Comparison of ENCODE assay signal across 10 mouse cellular contexts in the genomic region with DNA sequence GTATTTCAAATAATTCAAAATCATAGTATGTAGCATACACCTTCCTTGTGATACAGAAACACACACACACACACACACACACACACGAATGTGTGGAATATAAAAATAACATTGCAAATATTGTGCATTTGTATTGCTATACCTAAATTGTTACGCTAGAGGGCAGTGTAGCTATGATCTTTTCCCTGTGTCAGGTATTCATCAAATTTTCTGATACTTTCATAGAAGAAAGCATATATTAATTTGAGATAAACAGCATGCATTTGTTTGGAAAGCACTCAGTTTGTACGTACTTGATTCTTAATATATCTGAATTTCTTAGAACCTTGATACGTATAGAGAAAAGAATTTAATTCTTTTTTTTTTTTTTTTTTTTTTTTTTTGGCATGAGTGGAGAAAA.
DNase-seq lines count a peak whose midpoint lies in the region; ATAC-seq and TF ChIP-seq lines count a peak whose summit lies in the region.
"Had no signal": no experiment of that assay in that cellular context is flagged by ENCODE, and none has a peak within 500 bp of the region (broad histone marks: within the 10 kb centered on the region; RNA-seq: fewer than 3 reads in every experiment).

No protein-coding gene starts in this region.

- no peaks in the 10 kb centered on the region for H3K36me3 ChIP-seq in kidney, embryonic 15.5 days
- no peaks in the 10 kb centered on the region for H3K36me3 ChIP-seq in E14TG2a.4 (ENCODE audit: insufficient read depth, low read length)
- H3K36me3 ChIP-seq in intestine, embryonic 15.5 days = no peaks in the 10 kb centered on the region

- no peaks in the 10 kb centered on the region for H3K27me3 ChIP-seq in cerebellum, adult 2 months (ENCODE audit: control insufficient read depth, insufficient read depth, low read length)
- H3K27me3 ChIP-seq in kidney, embryonic 15.5 days = no peaks in the 10 kb centered on the region
- H3K27me3 ChIP-seq in E14TG2a.4 (ENCODE audit: insufficient read depth, low read length) = no peaks in the 10 kb centered on the region
- H3K27me3 ChIP-seq in intestine, embryonic 15.5 days (replicated peaks) = no peaks in the 10 kb centered on the region

- no peaks in the 10 kb centered on the region for H3K9me3 ChIP-seq in kidney, embryonic 15.5 days (replicated peaks)
- no peaks in the 10 kb centered on the region for H3K9me3 ChIP-seq in E14TG2a.4 (ENCODE audit: low read length)
- H3K9me3 ChIP-seq in intestine, embryonic 15.5 days = no peaks in the 10 kb centered on the region

- no peaks in the 10 kb centered on the region for H3K4me1 ChIP-seq in cerebellum, adult 2 months (ENCODE audit: control insufficient read depth, insufficient read depth, low read length)
- no peaks in the 10 kb centered on the region for H3K4me1 ChIP-seq in kidney, embryonic 15.5 days
- no peaks in the 10 kb centered on the region for H3K4me1 ChIP-seq in E14TG2a.4 (replicated peaks; ENCODE audit: low read depth, low read length)
- no peaks in the 10 kb centered on the region for H3K4me1 ChIP-seq in intestine, embryonic 15.5 days (replicated peaks)

- H3K9ac ChIP-seq in kidney, embryonic 15.5 days = no peak overlapping the region
- no peak overlapping the region for H3K9ac ChIP-seq in intestine, embryonic 15.5 days

- TF ChIP-seq CTCF in cerebellum, adult 2 months (IDR thresholded peaks at IDR 0.05; ENCODE audit: borderline replicate concordance, insufficient read depth, low read depth, low read length) = no peak
- peak; percentile 41 for TF ChIP-seq CTCF in E14TG2a.4 (conservative IDR thresholded peaks at IDR 0.05; ENCODE audit: low read length)

- ATAC-seq in kidney, embryonic 15.5 days (replicated peaks; ENCODE audit: low FRiP score) = no peak
- no peak for ATAC-seq in intestine, embryonic 15.5 days

- WGBS in cerebellum, adult 2 months = 12% methylated on average over 4 of the region's 4 CpGs
- 32% methylated on average over 4 of the region's 4 CpGs for WGBS in kidney, embryonic 15.5 days
- WGBS in intestine, embryonic 15.5 days = 33% methylated on average over 4 of the region's 4 CpGs

- TF ChIP-seq POLR2A in cerebellum, adult 2 months (IDR thresholded peaks at IDR 0.05; ENCODE audit: borderline replicate concordance, insufficient read depth, low read length) = no peak

- no peak overlapping the region for H3K27ac ChIP-seq in cerebellum, adult 2 months (ENCODE audit: insufficient read depth, low read length)
- no peak overlapping the region for H3K27ac ChIP-seq in kidney, embryonic 15.5 days
- no peak overlapping the region for H3K27ac ChIP-seq in intestine, embryonic 15.5 days

- peak; percentile 13 for DNase-seq in cerebellum, adult 9-10 months
- no peak for DNase-seq in cerebellum, adult 2 months
- DNase-seq in kidney, postnatal 14 days = peak; percentile 2
- peak; percentile 11 for DNase-seq in embryo, embryonic 9.5 days (ENCODE audit: extremely low spot score)
- DNase-seq in testis, postnatal 14 days (ENCODE audit: low spot score) = no peak
- DNase-seq: gastrocnemius, postnatal 25 days; kidney, postnatal 4 days had no signal

- H3K4me2 ChIP-seq in kidney, embryonic 15.5 days = no peak overlapping the region
- H3K4me2 ChIP-seq in intestine, embryonic 15.5 days (replicated peaks) = no peak overlapping the region

- H3K4me3 ChIP-seq in cerebellum, adult 2 months (replicated peaks; ENCODE audit: insufficient read depth, low read depth, low read length) = no peak overlapping the region
- no peak overlapping the region for H3K4me3 ChIP-seq in kidney, embryonic 15.5 days (replicated peaks)
- no peak overlapping the region for H3K4me3 ChIP-seq in E14TG2a.4 (replicated peaks; ENCODE audit: low read length)
- H3K4me3 ChIP-seq in intestine, embryonic 15.5 days (replicated peaks) = no peak overlapping the region

Comparison
In these comparisons a context has a peak if more than half of its experiments do, and no peak if none do; other contexts are left out.
1. DNase-seq: peak in cerebellum, adult 9-10 months (single experiment), kidney, postnatal 14 days (single experiment) and embryo, embryonic 9.5 days (single experiment); none in cerebellum, adult 2 months (0 of 2) and testis, postnatal 14 days (single experiment).